Mouse (Mus musculus): Measurements from ENCODE around the gene Map3k20.
A peak's percentile ranks its signal among the peaks of the same experiment; 100 is the strongest.

Map3k20 gene

DNA sequence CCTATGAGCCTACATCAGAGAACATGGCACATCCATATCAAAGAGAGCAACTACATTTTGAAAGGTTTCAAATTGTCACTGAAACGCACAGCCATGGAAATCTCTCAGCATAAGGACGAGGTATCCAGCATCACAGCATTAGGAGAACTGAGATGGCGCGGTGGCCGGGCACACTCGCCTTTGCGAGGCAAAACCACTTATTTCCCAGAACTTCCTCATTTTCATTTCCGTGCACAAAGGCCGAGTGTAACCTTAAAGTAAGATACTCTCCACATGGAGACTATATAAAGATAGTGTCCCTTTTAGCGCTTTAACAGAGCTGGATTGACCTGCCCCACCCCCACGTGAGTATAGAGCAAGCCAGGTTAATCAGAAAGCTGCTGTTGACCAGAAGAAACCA is 94.0 kb downstream of the Map3k20 start:
- no peak for DNase-seq (ENCODE audit: low spot score)

DNA sequence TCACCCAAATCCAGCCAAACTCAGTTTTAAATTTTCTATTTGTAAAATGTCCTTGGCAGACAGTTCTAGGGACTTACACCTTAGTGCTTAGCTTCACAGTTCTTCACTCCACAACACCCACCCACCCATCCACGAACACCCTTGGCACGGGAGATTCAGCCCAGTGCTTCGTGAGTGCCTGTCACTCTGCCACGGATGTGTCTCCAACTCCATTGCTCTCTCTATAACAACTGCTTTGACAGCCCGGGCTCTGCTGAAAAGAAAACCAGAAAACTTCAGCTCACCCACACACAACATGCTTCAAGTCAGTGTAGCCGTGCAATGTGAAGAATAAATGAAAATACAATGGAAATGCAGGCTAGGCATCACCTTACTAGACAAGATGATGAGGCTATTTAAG is 97.2 kb downstream of the Map3k20 start:
- DNase-seq (ENCODE audit: low spot score), result no peak

DNA sequence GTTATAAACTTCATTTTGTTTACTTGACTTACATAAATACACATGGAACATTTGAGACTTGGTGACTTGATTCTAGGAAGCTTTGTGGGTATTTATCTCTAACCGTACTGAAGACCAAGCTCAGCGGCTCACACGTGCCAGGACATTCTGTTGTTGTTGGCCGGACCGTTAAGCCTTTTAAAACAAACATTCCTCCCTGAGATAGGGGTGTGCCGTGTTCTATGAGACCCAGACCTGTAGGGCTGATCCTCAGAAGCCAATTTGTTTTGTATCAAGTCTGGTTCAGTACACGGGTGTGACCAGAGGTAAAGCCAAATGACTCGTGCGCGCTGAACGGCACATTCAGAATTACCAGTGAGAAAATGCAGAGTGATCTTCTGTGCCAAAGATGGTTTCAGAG is 97.9 kb downstream of the Map3k20 start:
- DNase-seq (ENCODE audit: low spot score), result no peak

DNA sequence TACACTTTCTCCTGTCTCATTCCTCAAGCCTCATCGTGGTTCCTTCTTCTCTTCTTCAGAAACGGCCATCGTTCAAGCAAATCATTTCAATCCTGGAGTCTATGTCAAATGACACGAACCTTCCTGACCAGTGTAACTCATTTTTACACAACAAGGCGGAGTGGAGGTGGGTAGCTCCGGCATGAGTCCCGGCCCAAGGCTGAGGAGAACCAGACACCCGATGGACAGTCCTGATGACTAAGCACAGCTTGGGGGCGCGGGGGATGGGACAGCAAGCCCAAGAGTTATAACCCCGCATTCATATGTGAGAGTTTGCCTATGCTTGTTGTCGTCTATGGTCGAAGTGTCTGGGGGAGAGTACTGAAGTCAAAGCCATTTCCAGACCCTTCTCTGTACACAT is 104.0 kb downstream of the Map3k20 start:
- no peak for DNase-seq (ENCODE audit: low spot score)

DNA sequence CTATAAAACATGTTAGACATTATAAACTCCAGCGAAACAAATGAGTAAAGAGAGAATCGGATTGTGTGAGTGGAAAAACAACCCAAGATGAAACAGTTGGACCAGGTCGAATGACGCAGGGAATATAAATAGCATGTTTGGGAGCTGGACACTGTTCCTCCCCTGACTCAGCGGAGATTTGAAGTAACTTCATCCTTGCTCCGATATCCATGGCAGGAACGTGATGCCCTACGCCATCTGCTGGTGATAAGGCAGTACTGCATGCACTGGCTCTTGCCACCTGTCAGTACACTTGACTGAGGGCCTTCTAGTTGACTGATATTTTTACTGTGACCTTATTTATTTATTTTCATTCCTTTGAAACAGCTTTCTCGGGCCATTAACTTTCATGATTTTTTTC is 104.5 kb downstream of the Map3k20 start:
- peak; percentile 93 for DNase-seq (ENCODE audit: low spot score)

DNA sequence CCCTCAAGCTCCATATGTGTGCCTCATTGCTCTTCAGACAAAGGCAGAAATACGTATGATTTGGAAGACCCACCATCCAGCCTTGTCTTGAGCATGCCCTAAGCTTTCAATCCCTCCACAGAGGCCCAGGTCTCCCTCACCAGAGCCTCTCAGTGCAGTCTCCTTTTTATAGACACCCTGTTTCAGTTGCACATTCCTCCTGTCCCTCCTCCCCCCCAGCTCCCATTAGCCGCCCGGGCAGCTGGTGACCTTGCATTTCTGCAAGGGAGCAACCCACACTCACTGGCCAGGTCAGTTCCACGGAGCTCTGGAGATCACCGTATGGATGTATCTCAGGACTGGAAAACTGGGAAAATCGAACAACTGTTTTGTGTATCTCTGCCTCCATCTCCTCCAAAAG is 105.0 kb downstream of the Map3k20 start:
- no peak for DNase-seq (ENCODE audit: low spot score)

DNA sequence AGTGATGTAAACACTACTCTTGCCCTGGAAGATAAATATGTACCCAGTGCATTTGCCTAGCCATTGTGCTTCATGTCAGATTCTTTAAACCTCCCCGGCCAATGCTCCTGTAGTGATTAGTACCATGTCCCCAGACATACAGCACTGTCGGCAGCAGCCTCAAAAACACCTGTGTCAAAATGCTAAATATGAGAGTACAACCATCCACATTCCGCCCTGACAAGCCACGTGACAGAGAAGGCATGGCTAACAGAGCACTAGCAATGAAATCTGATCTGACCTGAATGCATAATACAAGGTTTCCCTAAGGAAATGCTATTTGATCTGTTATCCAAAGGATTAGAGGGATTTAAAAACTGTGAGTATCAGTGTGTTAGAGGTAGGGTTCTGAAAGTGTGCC is 105.6 kb downstream of the Map3k20 start:
- DNase-seq (ENCODE audit: low spot score), result no peak

DNA sequence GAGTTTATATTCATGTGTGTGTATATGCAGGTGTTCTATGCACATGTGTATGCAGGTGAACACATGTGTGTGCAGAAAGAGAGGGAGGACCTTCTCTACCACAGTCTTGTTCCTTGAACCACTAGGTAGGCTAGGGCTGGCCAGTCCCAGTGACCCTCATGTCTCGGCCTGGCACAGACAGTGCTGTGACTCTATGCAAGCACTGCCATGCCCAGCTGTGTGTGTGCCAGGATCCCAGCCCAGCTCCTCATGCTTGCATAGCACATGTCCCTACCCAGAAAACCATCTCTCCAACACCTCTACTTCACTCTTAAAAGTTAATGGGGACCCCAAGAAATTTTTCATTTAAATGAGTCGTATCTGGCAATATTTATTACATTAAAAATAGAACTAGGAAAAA is 106.3 kb downstream of the Map3k20 start:
- no peak for DNase-seq (ENCODE audit: low spot score)

DNA sequence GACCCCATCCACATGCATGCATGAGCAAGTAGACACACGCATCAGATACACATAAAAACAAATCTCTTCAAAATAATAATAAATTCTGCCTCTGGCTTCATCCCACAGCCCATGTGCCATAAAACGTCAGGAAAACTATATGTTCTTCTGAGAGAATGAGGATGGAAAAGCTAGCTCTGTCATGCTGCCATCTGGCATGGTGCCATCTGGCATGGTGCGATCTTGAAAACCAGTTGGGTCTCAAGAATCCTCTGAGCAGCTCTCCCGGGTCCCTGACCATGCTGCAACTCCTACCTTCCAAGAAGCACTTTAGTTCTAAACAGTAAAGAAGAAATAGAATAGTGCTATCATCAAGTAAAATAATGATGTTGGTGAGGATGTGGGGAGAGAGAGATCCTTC is 106.9 kb downstream of the Map3k20 start:
- DNase-seq (ENCODE audit: low spot score), result no peak

DNA sequence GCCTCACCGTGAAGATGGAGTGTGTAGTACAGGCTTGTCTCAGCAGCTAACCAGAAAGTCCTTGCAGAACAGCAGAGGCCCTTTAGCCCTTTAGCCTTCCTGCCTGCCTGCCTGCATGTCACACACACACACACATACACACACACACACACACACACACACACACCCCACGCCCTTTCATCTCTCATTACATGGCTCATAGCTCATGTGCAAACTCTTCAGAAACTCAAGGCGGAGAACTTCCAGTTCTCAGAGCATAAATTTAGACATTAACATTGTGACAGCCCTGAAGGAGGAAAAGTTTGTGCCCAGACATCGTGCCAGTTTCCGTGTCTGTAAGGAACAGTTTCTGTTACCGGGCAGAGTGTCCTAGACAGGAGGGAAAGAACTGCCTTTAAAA is 111.5 kb downstream of the Map3k20 start:
- no peak for DNase-seq (ENCODE audit: low spot score)

DNA sequence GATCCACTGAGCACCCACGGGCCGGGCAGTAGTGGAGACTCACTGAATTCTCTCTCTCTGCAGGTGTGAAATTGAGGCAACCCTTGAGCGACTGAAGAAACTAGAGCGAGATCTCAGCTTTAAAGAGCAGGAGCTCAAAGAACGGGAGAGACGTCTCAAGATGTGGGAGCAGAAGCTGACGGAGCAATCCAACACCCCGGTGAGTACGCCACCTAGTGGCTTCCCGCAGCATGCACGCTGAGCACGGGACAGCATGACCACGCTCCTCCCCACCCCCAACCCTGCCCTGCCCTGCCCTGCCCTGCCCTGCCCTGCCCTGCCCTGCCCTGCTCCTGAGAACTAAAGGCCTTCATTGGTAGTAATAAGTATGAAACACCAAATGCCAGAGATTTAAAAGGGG is 112.8 kb downstream of the Map3k20 start:
- DNase-seq (ENCODE audit: low spot score), result peak; percentile 50

DNA sequence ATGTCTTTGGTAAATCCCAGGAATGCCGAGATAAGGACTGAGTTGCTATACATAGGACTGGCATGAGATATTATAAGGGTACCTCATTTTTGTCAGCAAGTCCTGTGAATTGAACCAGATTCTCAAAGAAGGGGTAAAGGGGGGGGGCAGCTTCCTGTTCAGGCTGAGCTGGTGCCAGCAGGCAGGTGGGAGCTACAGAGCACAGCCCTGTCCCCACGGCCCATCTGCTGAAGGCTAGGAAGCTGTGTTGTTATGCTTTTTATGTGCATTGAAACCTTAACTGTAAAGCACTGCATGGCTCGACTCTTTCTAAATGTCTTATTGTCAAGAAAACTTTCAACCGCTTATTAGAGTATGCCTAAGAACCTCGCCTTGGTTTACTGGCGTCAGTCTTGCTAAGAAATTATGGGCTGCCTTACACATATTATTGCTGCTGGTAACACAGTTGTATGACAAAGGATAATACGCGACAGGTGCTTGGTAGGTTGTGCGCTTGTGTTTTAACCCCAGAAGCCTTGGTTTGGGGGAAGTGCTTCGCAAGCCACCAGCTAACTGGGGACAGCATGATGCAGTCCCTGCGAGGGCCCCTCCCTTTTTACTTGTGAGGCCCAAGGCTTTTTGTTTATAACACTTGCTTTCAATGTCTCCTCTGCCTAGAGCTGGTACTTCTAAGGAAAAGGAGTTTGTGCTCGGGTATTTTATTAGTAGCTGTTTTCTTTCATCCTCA is 114.2 kb downstream of the Map3k20 start:
- DNase-seq (ENCODE audit: low spot score), result no peak

DNA sequence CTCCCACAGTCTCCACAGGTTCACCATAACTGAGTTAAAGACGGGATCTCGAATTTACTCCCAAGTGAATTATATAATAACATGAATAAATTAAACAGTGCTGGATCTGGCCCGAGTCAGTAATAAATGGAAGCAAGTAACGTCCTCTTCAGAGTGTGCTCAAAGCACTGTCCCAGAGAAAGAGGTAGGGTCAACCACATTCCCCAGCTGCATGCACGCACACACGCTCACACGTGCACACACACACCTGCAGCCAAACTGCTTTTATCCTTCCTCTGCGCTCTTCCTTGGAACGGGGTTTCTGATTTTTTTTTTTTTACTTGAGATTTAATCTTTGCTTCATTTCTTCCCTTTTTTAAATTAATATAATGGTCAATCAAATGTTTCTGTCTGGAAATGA is 115.9 kb downstream of the Map3k20 start:
- DNase-seq (ENCODE audit: low spot score), result no peak

DNA sequence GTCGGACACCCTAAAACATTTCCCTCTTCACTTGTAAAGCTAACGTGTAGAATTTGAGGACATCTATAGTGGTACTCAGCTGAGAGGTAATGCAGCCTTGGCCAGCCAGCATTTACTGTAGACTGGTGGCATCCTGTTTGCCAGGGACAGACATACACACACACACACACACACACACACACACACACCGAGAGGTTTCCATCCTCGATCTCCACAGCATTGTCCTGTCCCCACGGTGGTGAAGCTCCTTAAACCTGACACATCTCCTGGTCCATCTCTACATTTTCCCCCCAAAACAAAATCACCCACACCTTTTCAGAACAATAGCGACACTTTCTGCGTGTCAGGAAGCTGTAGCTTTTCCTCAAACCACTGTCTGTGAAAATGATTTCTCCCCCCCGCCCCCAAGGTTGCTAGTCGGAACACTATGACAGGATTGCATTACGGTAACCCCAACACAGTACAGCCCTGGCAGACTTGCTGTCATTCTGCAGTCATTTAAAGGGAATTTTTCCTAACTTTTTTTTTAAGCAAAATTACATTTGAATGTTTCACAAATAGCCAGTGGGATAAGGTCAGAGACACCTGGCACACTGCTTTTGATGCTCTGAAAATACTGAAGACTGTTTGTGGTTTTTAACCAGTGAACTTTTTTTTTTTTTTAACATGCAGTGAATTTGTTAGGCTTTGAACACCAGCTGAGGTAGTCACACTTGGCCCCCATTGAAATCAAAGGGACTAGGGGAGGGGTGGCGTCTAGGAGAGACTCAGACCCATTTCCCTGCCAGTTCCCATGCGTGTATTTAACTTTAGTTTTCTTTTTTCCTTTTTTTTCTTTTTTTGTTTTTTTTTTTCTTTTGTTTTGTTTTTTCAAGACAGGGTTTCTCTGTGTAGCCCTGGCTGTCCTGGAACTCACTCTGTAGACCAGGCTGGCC is 120.5 kb downstream of the Map3k20 start:
- no peak for DNase-seq (ENCODE audit: low spot score)

DNA sequence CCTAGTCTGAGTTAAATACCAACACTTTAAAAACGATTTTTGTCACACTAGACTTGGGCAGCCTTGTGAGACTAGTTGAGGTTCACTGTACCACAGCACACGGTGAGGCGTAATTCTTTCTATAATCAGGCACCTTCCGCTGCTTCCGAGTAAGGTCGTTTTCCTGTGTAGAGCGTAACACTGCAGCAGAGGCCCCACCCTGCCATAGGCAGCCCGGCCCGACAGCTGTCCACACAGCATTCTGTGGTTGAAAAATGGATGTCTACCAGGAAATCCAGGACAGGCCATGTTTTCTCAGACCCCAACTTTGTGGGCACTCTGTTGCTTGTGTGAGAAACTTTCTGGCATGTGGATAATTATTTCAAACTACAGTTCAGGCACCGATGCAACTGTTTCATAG is 121.3 kb downstream of the Map3k20 start:
- no peak for DNase-seq (ENCODE audit: low spot score)

DNA sequence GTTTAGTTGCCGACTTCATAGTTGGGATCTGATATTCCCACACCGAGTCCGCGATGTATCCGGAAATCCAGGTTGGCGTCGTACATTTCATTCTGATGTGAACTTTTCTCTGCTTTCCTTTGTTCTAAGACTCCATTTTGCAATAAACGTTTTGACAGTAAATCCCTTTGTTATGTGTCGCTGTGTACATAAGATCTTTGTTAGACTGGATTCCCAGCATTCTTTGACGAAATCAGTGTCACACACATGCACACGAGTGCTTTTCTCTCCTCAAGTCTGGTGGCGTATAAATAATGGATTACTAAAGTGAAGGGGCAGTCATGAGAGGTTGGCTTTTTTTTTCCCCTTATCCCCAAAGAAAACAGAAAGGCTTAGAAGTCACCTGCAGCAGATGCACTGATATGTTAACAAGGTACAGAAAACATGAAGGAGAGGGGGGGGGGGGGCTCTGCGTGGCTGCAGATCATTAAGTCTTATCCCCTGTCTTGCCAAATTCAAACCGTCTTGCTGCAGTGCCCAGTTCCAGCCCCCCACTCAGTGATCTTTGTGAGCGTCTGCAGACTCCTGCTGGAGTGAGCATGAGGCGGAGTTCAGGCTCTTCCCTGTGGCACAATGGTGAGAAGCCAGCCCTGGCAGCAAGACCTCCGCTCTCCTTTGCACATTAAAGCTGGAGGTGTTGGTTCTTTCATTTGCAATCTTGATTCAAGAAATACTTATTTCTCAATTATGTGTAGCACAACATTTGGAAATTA is 122.1 kb downstream of the Map3k20 start:
- peak; percentile 30 for DNase-seq (ENCODE audit: low spot score)

DNA sequence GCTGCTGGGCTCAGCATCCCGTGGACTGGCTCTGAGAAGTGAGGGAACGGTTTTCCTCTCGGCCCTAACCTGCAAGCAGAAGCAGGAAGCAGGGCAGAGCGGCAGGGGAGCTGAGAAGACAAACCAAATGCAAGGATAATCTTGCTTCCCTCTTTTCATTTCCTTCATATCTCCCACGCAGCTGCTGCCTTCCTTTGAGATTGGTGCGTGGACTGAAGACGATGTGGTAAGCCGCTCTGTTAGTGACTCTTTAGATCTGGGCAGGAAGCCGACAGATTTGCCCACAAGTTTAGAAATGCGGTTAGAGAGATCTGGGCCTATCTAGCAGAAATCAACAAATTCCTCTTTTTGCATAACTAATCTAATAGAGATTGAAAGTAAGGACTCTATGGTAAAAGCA is 124.5 kb downstream of the Map3k20 start:
- no peak for DNase-seq (ENCODE audit: low spot score)

DNA sequence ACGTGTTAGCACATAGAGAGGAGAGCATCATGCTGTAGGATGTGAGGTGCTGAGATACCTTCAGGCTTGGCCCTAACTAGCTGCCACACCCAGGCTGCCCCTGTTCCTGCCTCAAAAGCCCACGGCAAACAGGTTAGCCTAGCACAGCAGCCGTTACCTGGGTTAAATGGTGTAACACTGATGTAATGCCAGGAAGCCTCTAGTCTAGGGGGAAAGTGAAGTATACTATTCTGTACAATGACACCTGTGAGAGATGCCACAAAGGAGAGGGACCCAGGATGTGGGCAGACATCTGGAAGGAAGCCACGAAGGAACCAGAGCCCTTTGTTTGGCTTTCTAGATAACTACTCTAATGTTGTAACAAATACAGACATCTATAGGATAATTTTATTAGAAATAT is 126.8 kb downstream of the Map3k20 start:
- no peak for DNase-seq (ENCODE audit: low spot score)

DNA sequence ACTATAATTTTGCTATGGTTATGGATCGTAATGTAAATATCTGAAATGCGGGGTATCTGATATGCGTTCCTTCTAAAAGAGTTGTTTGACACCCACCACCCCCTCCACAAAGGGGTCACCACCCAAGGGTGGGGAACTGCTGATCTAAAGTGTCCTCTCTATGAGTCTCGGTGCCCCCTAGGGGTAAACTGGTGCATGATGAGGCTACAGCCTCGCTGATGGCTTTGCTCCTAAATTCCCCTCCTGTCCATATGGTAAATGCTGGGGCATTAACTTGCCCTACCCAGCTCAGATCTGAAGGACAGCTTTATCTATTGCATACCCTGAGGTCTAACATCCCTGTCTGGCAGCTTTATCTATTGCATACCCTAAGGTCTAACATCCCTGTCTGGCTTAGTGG is 130.0 kb downstream of the Map3k20 start:
- DNase-seq (ENCODE audit: low spot score), result no peak

DNA sequence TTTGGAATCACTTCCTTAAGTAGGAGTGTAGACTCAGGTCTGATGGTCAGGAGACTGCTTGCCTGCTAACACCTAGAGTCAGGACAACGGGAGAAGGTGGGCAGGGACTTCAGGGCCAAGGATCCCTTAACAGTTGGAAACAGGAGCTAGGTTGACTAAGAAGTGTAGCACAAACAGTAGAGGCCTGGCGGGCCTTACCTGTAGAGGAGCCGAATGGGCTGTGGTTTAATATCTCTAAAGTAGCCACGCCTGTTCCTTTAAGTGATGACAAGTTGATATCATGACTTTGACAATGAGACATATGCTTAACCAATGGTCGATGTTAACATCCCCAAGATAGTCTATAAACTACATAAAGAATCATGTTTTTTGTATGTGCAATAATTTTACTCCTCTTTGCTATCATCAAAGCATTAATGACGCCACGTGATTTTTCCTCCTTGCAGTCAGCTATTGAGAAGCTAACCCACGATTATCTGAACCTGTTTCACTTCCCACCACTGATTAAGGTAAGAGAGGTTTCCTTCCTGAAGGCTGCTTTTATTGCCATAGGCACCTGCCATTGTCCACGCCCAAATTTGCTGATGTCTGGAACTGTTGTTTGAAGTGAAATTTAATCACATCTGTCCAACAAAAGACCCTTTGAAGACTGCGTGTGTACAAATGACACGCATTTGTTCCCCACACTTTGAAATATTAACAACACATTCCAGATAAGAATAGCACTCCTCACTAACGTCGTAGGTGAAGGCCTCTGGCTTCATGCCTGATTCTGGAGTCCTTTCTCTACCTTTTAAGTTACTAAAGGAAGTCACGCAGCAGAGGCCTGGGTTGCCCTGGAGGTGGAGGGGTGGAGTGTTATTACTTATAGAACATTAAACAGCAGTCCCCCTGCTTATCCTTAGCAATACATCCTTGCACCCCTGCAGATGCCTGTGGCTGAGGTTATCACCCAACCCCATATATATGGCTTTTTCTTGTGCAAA is 131.0 kb downstream of the Map3k20 start:
- no peak for DNase-seq (ENCODE audit: low spot score)

DNA sequence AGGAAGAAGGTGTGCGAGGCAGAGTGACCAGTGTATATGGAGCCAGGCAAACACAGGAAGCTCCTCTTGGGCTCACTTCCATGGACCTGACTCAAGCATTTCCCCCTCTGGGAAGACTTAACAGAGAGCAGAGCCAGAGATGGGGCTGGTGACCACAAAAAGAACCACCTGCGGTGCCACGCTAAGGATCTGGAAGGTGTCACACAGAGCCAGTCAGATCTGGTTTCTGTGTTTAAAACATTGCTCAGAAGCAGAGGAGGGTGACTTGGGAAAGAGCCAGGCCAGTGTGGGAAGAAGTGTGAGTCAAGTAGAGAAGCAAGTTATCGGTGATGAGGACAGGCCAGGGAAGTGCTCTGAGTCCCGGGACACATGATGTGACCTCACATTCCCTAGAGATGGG is 135.1 kb downstream of the Map3k20 start:
- DNase-seq (ENCODE audit: low spot score), result no peak

DNA sequence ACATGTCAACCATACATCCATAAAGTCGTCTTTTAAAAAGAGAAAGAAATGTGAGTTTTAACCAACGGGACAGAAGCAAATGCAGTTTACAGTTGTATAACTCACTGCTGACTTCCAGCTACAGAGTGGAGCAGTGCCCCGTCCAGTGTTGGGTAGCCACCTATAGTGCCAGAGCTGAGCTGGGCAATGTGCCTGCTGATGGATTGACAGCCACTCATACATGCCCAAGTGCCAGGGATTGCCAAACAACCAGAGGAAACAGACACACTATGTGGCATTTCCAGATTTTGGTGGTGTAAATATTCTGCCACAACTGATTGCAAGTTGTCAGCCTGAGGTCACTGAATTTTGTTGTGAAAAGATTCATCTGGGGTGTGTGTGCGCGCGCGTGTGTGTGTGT is 139.2 kb downstream of the Map3k20 start:
- no peak for DNase-seq (ENCODE audit: low spot score)

Data from retina, embryonic 14.5 days (tissue).